Mouse (Mus musculus) embryonic facial prominence, embryonic 12.5 days (tissue): ENCODE measurements around the gene Slc34a2. TPM values are rescaled to one million over a fixed set of nuclear protein-coding genes. Genes with fewer than 3 reads are reported as not detected.

ENCODE experiments used
- ATAC-seq: fragments of 200-750 bp; cut with Nextera tagmentation; 2 replicates; pipeline ENCODE4 v1.8.0; 2017; ENCODE audit not compliant: insufficient number of reproducible peaks, insufficient read depth, low FRiP score, low TSS enrichment
- H3K27ac ChIP-seq: fragments of 300-500 bp; sonication (generic); 2 replicates; pipeline ENCODE4 v1.5.1; 2016; ENCODE audit warnings: mild to moderate bottlenecking
- H3K27me3 ChIP-seq: fragments of 300-500 bp; sonication (generic); 2 replicates; pipeline ENCODE4 v1.6.1; 2016; ENCODE audit warnings: mild to moderate bottlenecking, moderate library complexity
- H3K36me3 ChIP-seq: fragments of 300-500 bp; sonication (generic); 2 replicates; pipeline ENCODE4 v1.6.1; 2016; ENCODE audit warnings: mild to moderate bottlenecking
- H3K4me1 ChIP-seq: fragments of 300-500 bp; sonication (generic); 2 replicates; pipeline ENCODE4 v1.6.1; 2016
- H3K4me2 ChIP-seq: fragments of 300-500 bp; sonication (generic); replicated peaks from 2 replicates; pipeline ENCODE4 v1.6.1; 2016; ENCODE audit warnings: mild to moderate bottlenecking, moderate library complexity
- H3K4me3 ChIP-seq: fragments of 300-500 bp; sonication (generic); 2 replicates; pipeline ENCODE4 v1.5.1; 2016; ENCODE audit warnings: mild to moderate bottlenecking
- H3K9ac ChIP-seq: fragments of 300-500 bp; sonication (generic); 2 replicates; pipeline ENCODE4 v1.6.1; 2016; ENCODE audit warnings: mild to moderate bottlenecking, moderate library complexity
- H3K9me3 ChIP-seq: fragments of 300-500 bp; sonication (generic); 2 replicates; pipeline ENCODE4 v1.6.1; 2016; ENCODE audit warnings: mild to moderate bottlenecking, moderate library complexity
- WGBS: fragments of 180-500 bp; shearing (Covaris S2); methylation state at CpG from one replicate; pipeline ENCODE4 v1.1.7; 2016; 5-methylcytosine and 5-hydroxymethylcytosine counted together
- polyA plus RNA-seq: library from polyadenylated mRNA; unstranded; fragments of >200 nt; fragmentation: Nextera tagmentation; extraction: Ambion mirVana; gene quantifications from 2 replicates; pipeline ENCODE4 v1.2.1, GENCODE M21; 2016

Slc34a2 gene
- polyA plus RNA-seq, 1 experiment from 2014 or later = 0.05 TPM

DNA sequence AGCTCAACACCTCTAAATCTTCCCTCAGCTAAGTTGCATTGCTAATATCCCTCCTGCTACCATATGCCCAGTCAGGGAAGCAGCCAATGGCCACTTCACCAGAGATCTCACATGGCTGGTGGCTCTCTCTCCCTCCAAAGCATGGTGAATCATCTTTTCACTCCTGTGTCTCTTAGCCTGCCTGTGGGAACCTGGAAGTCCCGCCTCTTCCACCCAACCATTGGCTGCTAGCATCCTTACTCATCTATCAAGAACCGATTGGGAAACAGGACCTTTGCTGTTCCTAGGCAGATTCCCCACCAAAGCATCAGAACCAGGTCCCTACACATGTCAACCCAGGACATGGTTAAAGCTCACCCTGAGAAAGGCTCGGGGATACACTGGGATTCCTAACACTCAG is 53.5 kb downstream of the Slc34a2 start:
- H3K36me3 ChIP-seq = no peaks in the 10 kb centered on the region
- H3K27ac ChIP-seq = no peak overlapping the region
- no peaks in the 10 kb centered on the region for H3K9me3 ChIP-seq
- H3K4me1 ChIP-seq = no peaks in the 10 kb centered on the region
- no peak for ATAC-seq
- H3K4me3 ChIP-seq = no peak overlapping the region
- no peak overlapping the region for H3K4me2 ChIP-seq
- WGBS = 75% methylated on average over 3 of the region's 3 CpGs
- no peaks in the 10 kb centered on the region for H3K27me3 ChIP-seq
- H3K9ac ChIP-seq = no peak overlapping the region

DNA sequence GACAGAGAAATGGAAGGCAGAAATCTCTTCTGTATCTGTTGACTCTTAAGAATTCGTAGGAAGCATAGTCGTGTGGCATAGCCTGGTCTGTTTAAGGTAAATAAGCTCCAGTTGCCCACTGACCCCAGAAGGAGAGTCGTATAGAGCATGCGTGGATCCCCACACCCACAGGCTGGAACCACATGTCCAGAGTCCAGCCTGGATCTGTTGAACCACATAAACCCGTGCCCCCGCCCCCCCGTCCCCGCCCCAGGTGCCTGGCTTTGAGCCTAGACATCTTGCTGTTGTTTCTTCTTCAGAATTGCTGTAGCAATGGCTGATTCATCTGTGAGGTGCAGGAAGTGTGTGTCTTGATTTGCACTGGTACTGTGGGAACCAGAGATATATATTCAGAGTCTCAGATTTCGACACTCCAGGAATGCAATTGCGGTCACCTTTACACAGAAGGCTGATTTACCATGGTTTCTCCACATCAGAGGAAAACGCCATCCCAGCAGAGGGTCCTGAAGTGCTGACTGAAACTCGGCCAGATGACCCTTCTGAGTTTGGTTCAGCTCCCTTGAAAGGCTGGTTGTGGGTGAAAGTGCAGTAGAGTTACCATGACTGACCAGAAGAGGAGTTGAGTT is 64.1 kb downstream of the Slc34a2 start:
- Histone ChIP-seq H3K4me2 (no peak overlapping the region), H3K27me3 (no peaks in the 10 kb centered on the region), H3K4me1 (0 out of 2 replicates have a peak, but pooled peaks cover 3% of the 10 kb centered on the region), H3K4me3 (no peak overlapping the region), H3K9ac (no peak overlapping the region), H3K36me3 (no peaks in the 10 kb centered on the region), H3K27ac (no peak overlapping the region), H3K9me3 (no peaks in the 10 kb centered on the region)
- WGBS = 70% methylated on average over 12 of the region's 12 CpGs
- no peak for ATAC-seq

DNA sequence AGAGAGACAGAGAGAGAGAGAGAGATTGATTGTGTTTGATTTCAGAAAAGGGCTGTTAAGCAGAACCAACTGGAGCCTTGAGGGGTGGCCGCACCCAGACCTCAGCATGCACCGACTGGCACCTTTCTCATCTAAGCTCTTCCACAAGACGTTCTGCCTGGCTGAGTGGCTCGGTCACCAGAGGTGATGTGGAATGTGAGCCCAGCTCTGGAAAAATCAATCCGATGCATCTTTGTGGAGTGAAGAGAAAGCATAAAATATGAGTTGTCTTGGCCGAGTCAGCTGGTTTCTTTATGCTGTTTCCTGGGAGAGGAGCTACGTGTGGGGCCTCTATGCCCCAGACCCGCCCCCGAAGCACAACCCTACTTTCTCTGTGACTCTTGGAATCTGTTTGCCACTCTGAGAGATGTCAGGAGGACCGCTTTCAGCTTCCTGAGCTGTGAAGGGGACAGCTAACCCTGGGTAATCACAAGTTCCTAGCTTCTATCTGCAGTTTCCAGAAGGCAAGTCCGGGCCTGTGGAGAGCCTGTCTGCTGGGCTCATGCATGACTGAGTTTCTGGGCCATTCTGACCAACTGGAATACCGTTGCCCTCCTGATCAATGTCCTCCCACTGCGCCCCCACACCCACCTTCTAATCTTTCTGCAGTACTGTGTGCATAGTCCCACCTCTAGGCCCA is 66.4 kb downstream of the Slc34a2 start:
- no peak overlapping the region for H3K4me2 ChIP-seq
- H3K36me3 ChIP-seq = no peaks in the 10 kb centered on the region
- H3K27me3 ChIP-seq = no peaks in the 10 kb centered on the region
- WGBS = 75% methylated on average over 13 of the region's 13 CpGs
- H3K9ac ChIP-seq = no peak overlapping the region
- 0 out of 2 replicates have a peak, but pooled peaks cover 3% of the 10 kb centered on the region for H3K4me1 ChIP-seq
- H3K4me3 ChIP-seq = no peak overlapping the region
- H3K27ac ChIP-seq = no peak overlapping the region
- H3K9me3 ChIP-seq = no peaks in the 10 kb centered on the region
- ATAC-seq = no peak

DNA sequence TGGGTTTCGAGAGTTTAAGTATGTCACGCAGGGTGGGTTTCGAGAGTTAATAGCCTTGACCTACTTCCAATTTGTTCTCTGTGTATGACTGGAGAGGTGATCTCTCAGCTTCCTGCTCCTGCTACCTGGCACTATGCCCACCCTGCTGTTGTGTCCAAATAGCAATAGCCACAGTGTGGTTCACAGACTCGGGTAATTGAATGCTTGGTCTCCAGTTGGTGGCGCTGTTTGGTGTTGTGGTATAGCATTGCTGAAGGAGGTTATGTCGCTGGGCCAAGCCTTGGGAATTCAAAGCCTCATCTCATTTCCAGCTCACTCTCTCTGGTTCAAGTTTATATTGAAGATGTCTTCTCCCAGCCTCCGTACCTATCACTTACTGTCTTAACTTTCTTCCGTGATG is 67.8 kb downstream of the Slc34a2 start:
- Histone ChIP-seq H3K4me2 (no peak overlapping the region), H3K27me3 (no peaks in the 10 kb centered on the region), H3K4me3 (no peak overlapping the region), H3K27ac (no peak overlapping the region), H3K36me3 (no peaks in the 10 kb centered on the region), H3K9me3 (no peaks in the 10 kb centered on the region), H3K9ac (no peak overlapping the region), H3K4me1 (0 out of 2 replicates have a peak, but pooled peaks cover 3% of the 10 kb centered on the region)
- no peak for ATAC-seq
- 67% methylated on average over 8 of the region's 8 CpGs for WGBS

DNA sequence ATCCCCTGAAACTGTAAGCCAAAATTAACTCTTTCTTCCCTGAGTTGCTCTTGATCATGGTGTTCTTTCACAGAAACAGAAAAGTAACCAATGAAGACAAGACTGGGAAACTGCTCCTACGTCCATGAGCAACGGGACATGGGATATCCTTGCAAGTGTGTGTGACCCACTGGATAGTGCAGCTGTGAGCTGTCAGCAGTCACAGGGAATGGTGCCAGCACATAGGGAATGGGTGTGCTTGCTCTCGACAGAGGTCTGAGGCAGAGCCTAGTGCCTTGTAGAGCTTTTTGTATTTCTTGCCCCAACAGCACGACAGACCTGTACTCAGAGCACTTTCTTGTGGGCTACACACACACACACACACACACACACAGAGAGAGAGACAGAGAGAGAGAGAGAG is 68.2 kb downstream of the Slc34a2 start:
- no peak overlapping the region for H3K27ac ChIP-seq
- no peak overlapping the region for H3K4me2 ChIP-seq
- 0 out of 2 replicates have a peak, but pooled peaks cover 3% of the 10 kb centered on the region for H3K4me1 ChIP-seq
- H3K9ac ChIP-seq = no peak overlapping the region
- H3K4me3 ChIP-seq = no peak overlapping the region
- no peaks in the 10 kb centered on the region for H3K36me3 ChIP-seq
- H3K27me3 ChIP-seq = no peaks in the 10 kb centered on the region
- 79% methylated on average over 4 of the region's 4 CpGs for WGBS
- H3K9me3 ChIP-seq = no peaks in the 10 kb centered on the region
- no peak for ATAC-seq

DNA sequence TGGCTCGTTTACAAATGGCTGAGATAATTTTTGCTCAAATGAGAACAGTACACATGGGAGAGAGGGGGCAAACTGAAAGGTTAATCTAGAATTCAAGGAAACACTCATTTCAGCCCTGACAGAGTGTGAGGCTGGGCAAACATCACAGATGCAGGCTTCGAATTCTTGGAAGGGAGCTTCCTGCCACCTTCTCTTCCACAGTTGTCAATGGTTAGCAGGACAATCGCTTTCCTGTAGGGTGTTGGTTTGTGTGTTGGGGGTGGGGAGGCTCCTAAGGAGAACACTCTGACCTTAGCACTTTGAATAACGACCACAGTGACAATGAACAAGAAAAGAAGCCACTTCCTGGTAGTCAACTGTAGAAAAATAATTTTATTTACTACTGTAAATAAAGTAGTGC is 68.8 kb downstream of the Slc34a2 start:
- ATAC-seq = no peak
- H3K36me3 ChIP-seq = no peaks in the 10 kb centered on the region
- H3K4me1 ChIP-seq = 0 out of 2 replicates have a peak, but pooled peaks cover 3% of the 10 kb centered on the region
- no peaks in the 10 kb centered on the region for H3K27me3 ChIP-seq
- no peak overlapping the region for H3K4me2 ChIP-seq
- no peak overlapping the region for H3K27ac ChIP-seq
- no peak overlapping the region for H3K9ac ChIP-seq
- H3K9me3 ChIP-seq = no peaks in the 10 kb centered on the region
- WGBS = 47% methylated on average over 4 of the region's 4 CpGs
- H3K4me3 ChIP-seq = no peak overlapping the region

DNA sequence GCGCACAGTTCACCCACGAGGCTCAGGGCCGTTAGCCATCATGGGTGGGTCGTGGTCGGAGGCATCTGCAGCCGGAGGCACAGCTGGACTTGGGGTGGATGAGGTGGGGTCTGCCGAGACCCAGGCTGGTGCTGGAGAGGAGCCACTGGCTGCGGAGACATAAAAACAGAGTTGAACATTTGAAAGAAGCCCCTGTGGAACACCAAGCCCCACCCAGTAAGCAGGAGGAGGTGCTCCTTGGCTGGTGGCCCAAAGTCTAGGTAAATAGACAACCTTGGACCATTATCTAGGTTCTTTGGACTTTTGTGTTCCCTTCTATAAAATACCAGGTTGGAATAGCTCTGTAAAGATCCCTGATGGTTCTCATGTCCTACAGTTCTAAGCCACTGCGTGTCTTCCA is 70.1 kb downstream of the Slc34a2 start:
- ATAC-seq = no peak
- H3K4me3 ChIP-seq = no peak overlapping the region
- H3K27me3 ChIP-seq = no peaks in the 10 kb centered on the region
- no peak overlapping the region for H3K4me2 ChIP-seq
- 80% methylated on average over 9 of the region's 9 CpGs for WGBS
- H3K4me1 ChIP-seq = no peaks in the 10 kb centered on the region
- H3K27ac ChIP-seq = no peak overlapping the region
- H3K9me3 ChIP-seq = no peaks in the 10 kb centered on the region
- no peak overlapping the region for H3K9ac ChIP-seq
- no peaks in the 10 kb centered on the region for H3K36me3 ChIP-seq

DNA sequence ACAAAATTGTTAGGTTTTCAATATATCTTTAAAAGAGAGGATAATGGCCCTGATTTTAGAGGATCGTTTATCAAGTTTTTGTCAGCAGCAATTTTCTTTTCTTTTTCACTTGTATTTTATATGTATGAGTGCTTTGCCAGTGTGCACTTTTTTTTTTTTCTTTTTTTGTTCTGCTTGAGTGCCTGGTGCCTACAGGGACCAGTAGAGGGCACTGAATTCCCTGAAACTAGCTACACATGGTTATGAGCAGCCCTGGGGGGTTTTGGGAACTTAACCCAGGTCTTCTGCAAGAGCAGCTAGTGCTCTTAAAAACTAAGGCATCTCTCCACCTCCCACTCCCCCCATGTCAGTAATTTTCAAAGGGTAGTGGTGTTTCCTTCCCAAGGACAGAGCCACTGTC is 70.8 kb downstream of the Slc34a2 start:
- Histone ChIP-seq H3K27ac (no peak overlapping the region), H3K9me3 (no peaks in the 10 kb centered on the region), H3K9ac (no peak overlapping the region), H3K4me2 (no peak overlapping the region), H3K36me3 (no peaks in the 10 kb centered on the region), H3K4me3 (no peak overlapping the region), H3K4me1 (no peaks in the 10 kb centered on the region), H3K27me3 (no peaks in the 10 kb centered on the region)
- WGBS = 82% methylated on average over 1 of the region's 1 CpGs
- no peak for ATAC-seq

DNA sequence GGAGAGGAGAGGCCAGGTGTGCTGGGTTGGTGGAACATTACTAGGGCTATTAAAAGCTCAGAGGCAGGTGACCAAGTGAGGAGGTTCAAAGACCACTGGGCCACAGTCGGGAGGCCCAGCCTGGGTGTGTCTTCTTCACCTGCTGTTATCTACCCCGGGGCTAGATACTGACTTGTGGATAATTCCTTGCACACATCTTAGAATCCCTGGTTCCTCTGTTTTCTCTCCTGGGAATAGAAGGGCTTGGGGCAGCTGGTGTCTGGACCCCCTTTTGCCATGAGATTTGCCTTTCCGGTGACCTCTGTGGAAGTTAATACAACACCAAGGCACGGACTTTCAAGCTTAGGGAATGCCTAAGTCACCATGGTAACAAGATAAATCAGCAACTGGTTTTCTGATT is 72.3 kb downstream of the Slc34a2 start:
- ATAC-seq = no peak
- 71% methylated on average over 4 of the region's 4 CpGs for WGBS
- no peaks in the 10 kb centered on the region for H3K4me1 ChIP-seq

DNA sequence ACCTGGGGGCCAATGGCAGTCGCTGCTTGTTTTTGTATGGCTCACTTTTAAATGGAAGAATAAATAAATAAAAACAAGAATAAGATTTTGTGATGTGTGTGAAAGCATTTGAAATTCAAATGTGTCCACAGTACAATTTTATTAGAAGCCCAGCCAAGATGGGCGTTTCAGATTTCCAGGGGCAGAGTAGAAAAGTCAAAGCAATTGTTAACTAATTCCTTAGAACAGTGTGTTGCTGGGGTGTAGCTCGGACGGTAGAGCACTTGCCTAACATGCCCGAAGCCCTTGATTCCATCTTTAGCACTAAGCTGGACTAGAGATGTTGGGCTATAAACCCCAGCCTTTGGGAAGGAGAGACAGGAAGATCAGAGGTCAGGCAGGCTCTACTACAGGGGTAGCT is 73.2 kb downstream of the Slc34a2 start:
- H3K4me3 ChIP-seq = no peak overlapping the region
- 70% methylated on average over 5 of the region's 5 CpGs for WGBS
- H3K9ac ChIP-seq = no peak overlapping the region
- no peak overlapping the region for H3K27ac ChIP-seq
- H3K4me2 ChIP-seq = no peak overlapping the region
- no peaks in the 10 kb centered on the region for H3K4me1 ChIP-seq
- no peaks in the 10 kb centered on the region for H3K36me3 ChIP-seq
- ATAC-seq = no peak
- H3K9me3 ChIP-seq = no peaks in the 10 kb centered on the region
- no peaks in the 10 kb centered on the region for H3K27me3 ChIP-seq

More for the DNA sequence above, 72.3 kb downstream of the Slc34a2 start:
- no peak overlapping the region for H3K4me2 ChIP-seq
- no peak overlapping the region for H3K4me3 ChIP-seq
- H3K9me3 ChIP-seq = no peaks in the 10 kb centered on the region
- H3K36me3 ChIP-seq = no peaks in the 10 kb centered on the region
- no peak overlapping the region for H3K27ac ChIP-seq
- H3K9ac ChIP-seq = no peak overlapping the region
- H3K27me3 ChIP-seq = no peaks in the 10 kb centered on the region

DNA sequence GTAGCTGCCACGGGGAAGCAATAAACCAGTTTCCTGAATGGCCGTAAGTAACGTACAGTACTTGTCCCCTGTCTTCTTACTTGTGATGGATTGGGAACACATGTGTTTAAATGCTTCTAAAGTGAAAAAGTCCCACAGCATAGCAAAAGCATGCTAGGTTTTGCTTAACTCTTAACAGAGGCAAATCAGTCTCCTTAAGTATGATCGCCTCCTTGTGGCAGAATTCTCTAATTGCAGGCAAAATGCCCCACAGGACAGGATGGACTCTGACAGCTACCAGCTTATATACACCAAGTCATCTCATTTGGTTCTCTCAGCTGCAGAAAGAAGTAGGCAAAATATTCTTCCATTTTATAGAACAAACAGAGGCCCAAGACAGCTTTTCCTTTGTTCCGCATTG is 75.1 kb downstream of the Slc34a2 start:
- Histone ChIP-seq H3K4me3 (no peak overlapping the region), H3K36me3 (no peaks in the 10 kb centered on the region), H3K27me3 (no peaks in the 10 kb centered on the region), H3K9ac (no peak overlapping the region), H3K4me1 (no peaks in the 10 kb centered on the region), H3K27ac (no peak overlapping the region), H3K4me2 (no peak overlapping the region), H3K9me3 (no peaks in the 10 kb centered on the region)
- WGBS = 84% methylated on average over 5 of the region's 5 CpGs
- ATAC-seq = no peak

DNA sequence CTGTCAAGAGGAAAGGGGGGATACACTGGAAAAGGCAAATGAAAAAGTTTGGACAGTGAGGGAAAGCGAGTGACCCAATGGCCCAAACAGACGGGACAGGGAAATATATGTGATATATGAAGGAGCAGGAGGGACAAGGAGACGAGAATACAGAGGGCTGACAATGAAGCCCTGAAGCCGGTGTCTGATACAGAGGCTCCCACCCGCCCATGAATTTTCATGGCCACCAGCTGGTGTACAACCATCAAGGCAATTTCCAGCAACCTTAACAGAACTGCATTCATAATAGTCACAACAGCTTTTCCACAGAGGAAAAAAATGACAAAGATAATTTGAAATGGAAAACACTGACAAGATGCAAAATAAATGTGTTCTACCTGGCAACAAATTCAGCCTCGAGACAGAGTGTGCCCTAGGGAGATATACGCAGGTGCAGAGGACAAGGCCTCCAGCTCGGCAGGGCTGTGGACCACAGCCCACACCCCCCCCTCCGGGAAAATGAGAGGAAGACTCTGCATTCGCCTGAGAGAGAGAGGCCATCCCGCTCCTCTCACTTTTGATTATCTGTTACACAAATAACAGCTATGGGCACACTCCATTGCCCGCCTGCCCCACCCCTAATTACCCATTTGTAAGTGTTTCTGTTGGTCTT is 76.9 kb downstream of the Slc34a2 start:
- Histone ChIP-seq H3K27me3 (no peaks in the 10 kb centered on the region), H3K4me2 (no peak overlapping the region), H3K27ac (no peak overlapping the region), H3K4me1 (no peaks in the 10 kb centered on the region), H3K9me3 (no peaks in the 10 kb centered on the region), H3K36me3 (no peaks in the 10 kb centered on the region), H3K4me3 (no peak overlapping the region), H3K9ac (no peak overlapping the region)
- no peak for ATAC-seq
- WGBS = 76% methylated on average over 12 of the region's 12 CpGs
